Mouse (Mus musculus) brain, embryonic 14.5 days (tissue): ENCODE data around the gene Sh3rf3.

Experiments used
- CTCF ChIP-seq: fragments of 200-500 bp; IDR thresholded peaks from 2 replicates; pipeline ENCODE4 v1.5.1; 2012; ENCODE audit warnings: inconsistent platforms, mild to moderate bottlenecking, moderate library complexity, borderline replicate concordance; ENCODE audit not compliant: insufficient read depth, insufficient read length; ENCODE audit errors: extremely low read depth
- POLR2A ChIP-seq: fragments of 200-500 bp; IDR thresholded peaks from 2 replicates; pipeline ENCODE4 v1.6.1; 2012; ENCODE audit warnings: mild to moderate bottlenecking, inconsistent platforms, borderline replicate concordance; ENCODE audit not compliant: poor library complexity, insufficient read depth, insufficient read length, severe bottlenecking; ENCODE audit errors: extremely low read depth

- TF ChIP-seq CTCF = no peak
- no peak for TF ChIP-seq POLR2A
Measured at GRCm38 (mm10) chr10:59066804-59067203, 253.6 kb downstream of the Sh3rf3 start.
